10 mouse cellular contexts compared by ENCODE assay signal in the genomic region with DNA sequence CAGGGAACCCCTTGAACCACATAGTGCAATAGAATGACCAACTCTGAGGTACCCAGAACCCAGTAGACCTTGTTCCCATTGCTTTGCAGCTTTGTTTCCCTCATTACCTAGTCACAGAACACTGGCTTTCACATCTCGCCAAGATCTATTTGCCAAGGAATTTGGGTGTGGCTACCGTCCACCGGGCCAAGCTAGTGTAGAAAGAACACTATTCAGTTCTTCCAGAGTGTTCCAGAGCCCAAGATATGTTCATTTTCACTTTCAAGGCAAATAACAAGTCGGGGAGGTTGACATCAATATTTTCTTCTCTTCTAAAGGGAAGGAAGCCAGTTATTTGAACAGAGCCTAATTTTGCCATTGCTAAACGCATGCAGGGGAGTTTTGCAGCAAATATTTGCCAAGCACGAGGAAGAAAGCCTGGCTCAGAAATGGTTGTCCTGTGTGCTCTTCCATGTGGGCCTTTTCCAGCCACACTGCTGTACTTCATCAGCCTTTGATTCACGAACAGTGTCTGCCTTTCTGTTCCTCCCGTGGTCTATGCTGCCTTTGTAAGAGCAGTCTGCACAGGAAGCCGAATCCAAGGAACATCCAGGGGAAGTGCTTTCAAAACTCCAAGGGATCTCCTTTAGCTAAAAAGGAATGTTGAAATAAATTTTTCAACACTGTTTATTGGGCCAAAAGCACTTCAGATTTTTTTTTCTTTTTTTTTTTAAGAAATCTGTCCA. TPM values are rescaled to one million over a fixed set of nuclear protein-coding genes. Genes with fewer than 3 reads are reported as not detected.
DNase-seq lines count a peak whose midpoint lies in the region; ATAC-seq and TF ChIP-seq lines count a peak whose summit lies in the region.
"Had no signal": no experiment of that assay in that cellular context is flagged by ENCODE, and none has a peak within 500 bp of the region (broad histone marks: within the 10 kb centered on the region; RNA-seq: fewer than 3 reads in every experiment).

No protein-coding gene starts in this region.

- no peaks in the 10 kb centered on the region for H3K27me3 ChIP-seq in heart, adult 2 months (ENCODE audit: control insufficient read depth, insufficient read depth, low read length)
- peaks cover 12% of the 10 kb centered on the region; the same call in 1 of the 2 replicates for H3K27me3 ChIP-seq in heart, embryonic 10.5 days (ENCODE audit: insufficient read depth, poor library complexity, severe bottlenecking)
- no peaks in the 10 kb centered on the region for H3K27me3 ChIP-seq in midbrain, embryonic 16.5 days (ENCODE audit: control insufficient read depth, insufficient read depth, low read depth, low read length)
- peaks cover 14% of the 10 kb centered on the region for H3K27me3 ChIP-seq in midbrain, embryonic 10.5 days (ENCODE audit: low read depth, poor library complexity, severe bottlenecking)
- no peaks in the 10 kb centered on the region for H3K27me3 ChIP-seq in cerebellum, adult 2 months (ENCODE audit: control insufficient read depth, insufficient read depth, low read length)

- DNase-seq in heart, adult 2 months = peak; percentile 59 to 81
- DNase-seq in heart, embryonic 10.5 days (ENCODE audit: low spot score) = no peak
- DNase-seq in midbrain, embryonic 10.5 days (ENCODE audit: low spot score) = no peak
- peak; percentile 76 for DNase-seq in gastrocnemius, postnatal 25 days
- peak; percentile 83 for DNase-seq in lung, postnatal 36 days
- no peak for DNase-seq in cerebellum, adult 2 months
- DNase-seq in cerebellum, adult 8-10 months = no peak

- H3K4me3 ChIP-seq in heart, adult 2 months = 0 out of 2 replicates have a peak overlapping the region, but pooled peaks have one; percentile 4
- H3K4me3 ChIP-seq in heart, embryonic 10.5 days = no peak overlapping the region
- H3K4me3 ChIP-seq in midbrain, embryonic 16.5 days (ENCODE audit: low read depth, low read length) = no peak overlapping the region
- H3K4me3 ChIP-seq in midbrain, embryonic 10.5 days = no peak overlapping the region
- no peak overlapping the region for H3K4me3 ChIP-seq in cerebellum, adult 2 months (replicated peaks; ENCODE audit: insufficient read depth, low read depth, low read length)
- H3K4me3 ChIP-seq: midbrain, embryonic 12.5 days had no signal

- WGBS in heart, adult 2 months = 34% methylated on average over 9 of the region's 9 CpGs
- WGBS in heart, embryonic 10.5 days = 71% methylated on average over 9 of the region's 9 CpGs
- WGBS in midbrain, embryonic 16.5 days = 75% methylated on average over 9 of the region's 9 CpGs
- 81% methylated on average over 9 of the region's 9 CpGs for WGBS in midbrain, embryonic 10.5 days
- 65% methylated on average over 9 of the region's 9 CpGs for WGBS in cerebellum, adult 2 months

- peaks cover 2% of the 10 kb centered on the region for H3K36me3 ChIP-seq in heart, adult 2 months (ENCODE audit: control insufficient read depth, insufficient read depth, low read length)
- no peaks in the 10 kb centered on the region for H3K36me3 ChIP-seq in heart, embryonic 10.5 days
- H3K36me3 ChIP-seq in midbrain, embryonic 16.5 days (ENCODE audit: control insufficient read depth, insufficient read depth, low read length) = no peaks in the 10 kb centered on the region
- no peaks in the 10 kb centered on the region for H3K36me3 ChIP-seq in midbrain, embryonic 10.5 days
- H3K36me3 ChIP-seq: midbrain, embryonic 12.5 days had no signal

- H3K9me3 ChIP-seq in heart, embryonic 10.5 days = no peaks in the 10 kb centered on the region
- H3K9me3 ChIP-seq in midbrain, embryonic 16.5 days (replicated peaks; ENCODE audit: control insufficient read depth, low read length, poor library complexity, severe bottlenecking) = no peaks in the 10 kb centered on the region
- H3K9me3 ChIP-seq in midbrain, embryonic 10.5 days (replicated peaks) = no peaks in the 10 kb centered on the region
- H3K9me3 ChIP-seq: midbrain, embryonic 12.5 days had no signal

- H3K4me1 ChIP-seq in heart, adult 2 months (ENCODE audit: control insufficient read depth, insufficient read depth, low read length) = peaks cover 17% of the 10 kb centered on the region
- H3K4me1 ChIP-seq in heart, embryonic 10.5 days = peaks cover 20% of the 10 kb centered on the region
- peaks cover 25% of the 10 kb centered on the region for H3K4me1 ChIP-seq in midbrain, embryonic 16.5 days (ENCODE audit: control insufficient read depth, insufficient read depth, low read length)
- H3K4me1 ChIP-seq in midbrain, embryonic 10.5 days = peaks cover 23% of the 10 kb centered on the region
- peaks cover 10% of the 10 kb centered on the region for H3K4me1 ChIP-seq in cerebellum, adult 2 months (ENCODE audit: control insufficient read depth, insufficient read depth, low read length)

- no peaks in the 10 kb centered on the region for H3K79me2 ChIP-seq in heart, adult 2 months (replicated peaks; ENCODE audit: control insufficient read depth, insufficient read depth, low read length)

- intact Hi-C loops in heart, adult 2 months (cut with DNase I) = loop anchor here (1.0 kb wide), 1 partner anchor 12 kb away; no protein-coding TSS in a partner anchor

- ATAC-seq in midbrain, embryonic 16.5 days = no peak
- ATAC-seq: intestine, postnatal 0 days had no signal

- H3K4me2 ChIP-seq in midbrain, embryonic 16.5 days (ENCODE audit: low read length) = no peak overlapping the region
- H3K4me2 ChIP-seq: midbrain, embryonic 12.5 days had no signal

- H3K9ac ChIP-seq in heart, adult 2 months (ENCODE audit: low read depth, low read length) = 0 out of 2 replicates have a peak overlapping the region, but pooled peaks have one; percentile 3
- H3K9ac ChIP-seq in midbrain, embryonic 16.5 days (ENCODE audit: low read depth, low read length) = no peak overlapping the region
- H3K9ac ChIP-seq: midbrain, embryonic 12.5 days had no signal

- TF ChIP-seq CTCF in heart, adult 2 months (IDR thresholded peaks at IDR 0.05) = no peak
- no peak for TF ChIP-seq CTCF in cerebellum, adult 2 months (IDR thresholded peaks at IDR 0.05; ENCODE audit: borderline replicate concordance, insufficient read depth, low read depth, low read length)

- TF ChIP-seq EP300 in heart, adult 2 months (IDR thresholded peaks at IDR 0.05; ENCODE audit: insufficient read depth, low read depth, low read length) = peak; percentile 89

- no peak for TF ChIP-seq POLR2A in heart, adult 2 months (IDR thresholded peaks at IDR 0.05; ENCODE audit: insufficient read depth, low read depth, low read length)
- TF ChIP-seq POLR2A in cerebellum, adult 2 months (IDR thresholded peaks at IDR 0.05; ENCODE audit: borderline replicate concordance, insufficient read depth, low read length) = no peak

- H3K27ac ChIP-seq in heart, adult 2 months = peak overlapping the region; percentile 97
- H3K27ac ChIP-seq in heart, embryonic 10.5 days = no peak overlapping the region
- H3K27ac ChIP-seq in midbrain, embryonic 16.5 days (ENCODE audit: low read length) = peak overlapping the region; percentile 48; the same call in 1 of the 2 replicates
- no peak overlapping the region for H3K27ac ChIP-seq in midbrain, embryonic 10.5 days (replicated peaks)
- no peak overlapping the region for H3K27ac ChIP-seq in cerebellum, adult 2 months (ENCODE audit: insufficient read depth, low read length)
- H3K27ac ChIP-seq: midbrain, embryonic 12.5 days had no signal

RNA-seq across cellular contexts. Expression of gene Tubb2a, which starts 6.4 kb away (rescaled TPM):
- total RNA-seq in heart, adult 2 months (2021) = 10 to 100 TPM; 42.9 to 64.1 TPM
- polyA plus RNA-seq in heart, adult 2 months (2012; rRNA removed) = 95.2 and 122 TPM in 2 replicates
- 99.4 and 115 TPM in 2 replicates for polyA plus RNA-seq in heart, embryonic 10.5 days (2016; fragmentation: Nextera tagmentation; extraction: Ambion mirVana)
- 3,297 and 3,828 TPM in 2 replicates for polyA plus RNA-seq in midbrain, embryonic 16.5 days (2015; fragmentation: Nextera tagmentation; extraction: Ambion mirVana)
- 242 and 377 TPM in 2 replicates for polyA plus RNA-seq in midbrain, embryonic 10.5 days (2016; fragmentation: Nextera tagmentation; extraction: Ambion mirVana)
- 10 to 100 TPM; 13.6 to 14.8 TPM for total RNA-seq in gastrocnemius, postnatal 25 days (2021)
- polyA plus RNA-seq in cerebellum, adult 2 months (2012; rRNA removed) = 850 and 867 TPM in 2 replicates

RNA-seq across cellular contexts. Expression of gene Tubb2b, which starts 46.1 kb away (rescaled TPM):
- 1 to 10 TPM; 2.6 to 5.3 TPM for total RNA-seq in heart, adult 2 months (2021)
- polyA plus RNA-seq in heart, adult 2 months (2012; rRNA removed) = 6.2 and 7.8 TPM in 2 replicates
- 18.8 and 30.7 TPM in 2 replicates for polyA plus RNA-seq in heart, embryonic 10.5 days (2016; fragmentation: Nextera tagmentation; extraction: Ambion mirVana)
- polyA plus RNA-seq in midbrain, embryonic 16.5 days (2015; fragmentation: Nextera tagmentation; extraction: Ambion mirVana) = 1,230 and 1,315 TPM in 2 replicates
- polyA plus RNA-seq in midbrain, embryonic 10.5 days (2016; fragmentation: Nextera tagmentation; extraction: Ambion mirVana) = 202 and 279 TPM in 2 replicates
- 1 to 10 TPM; 2.3 to 3.6 TPM for total RNA-seq in gastrocnemius, postnatal 25 days (2021)
- 224 and 255 TPM in 2 replicates for polyA plus RNA-seq in cerebellum, adult 2 months (2012; rRNA removed)

RNA-seq across cellular contexts. Expression of gene Bphl, which starts 46.8 kb away (rescaled TPM):
- 10 to 100 TPM; 32.5 to 35.3 TPM for total RNA-seq in heart, adult 2 months (2021)
- polyA plus RNA-seq in heart, adult 2 months (2012; rRNA removed) = 29.8 and 43.3 TPM in 2 replicates
- 41.5 and 45.1 TPM in 2 replicates for polyA plus RNA-seq in heart, embryonic 10.5 days (2016; fragmentation: Nextera tagmentation; extraction: Ambion mirVana)
- polyA plus RNA-seq in midbrain, embryonic 16.5 days (2015; fragmentation: Nextera tagmentation; extraction: Ambion mirVana) = 39.2 and 45.1 TPM in 2 replicates
- 31.6 and 31.8 TPM in 2 replicates for polyA plus RNA-seq in midbrain, embryonic 10.5 days (2016; fragmentation: Nextera tagmentation; extraction: Ambion mirVana)
- 10 to 100 TPM; 23.7 TPM for total RNA-seq in gastrocnemius, postnatal 25 days (2021)
- 70.8 and 75.3 TPM in 2 replicates for polyA plus RNA-seq in cerebellum, adult 2 months (2012; rRNA removed)

Comparison
In these comparisons a context has a peak if more than half of its experiments do, and no peak if none do; other contexts are left out.
1. DNase-seq: peak in heart, adult 2 months (2 of 2), gastrocnemius, postnatal 25 days (single experiment) and lung, postnatal 36 days (single experiment); none in heart, embryonic 10.5 days (single experiment), midbrain, embryonic 10.5 days (single experiment), cerebellum, adult 2 months (0 of 2) and cerebellum, adult 8-10 months (single experiment).
2. H3K27ac ChIP-seq: peak in heart, adult 2 months (single experiment) and midbrain, embryonic 16.5 days (single experiment); none in heart, embryonic 10.5 days (single experiment), midbrain, embryonic 10.5 days (single experiment) and cerebellum, adult 2 months (single experiment).